Mouse (Mus musculus) limb, embryonic 13.5 days (tissue): Measurements from ENCODE around the gene Hes3. TPM values are rescaled to one million over a fixed set of nuclear protein-coding genes. Genes with fewer than 3 reads are reported as not detected.

Experiments
- ATAC-seq: fragments of 200-750 bp; cut with Nextera tagmentation; 2 replicates; pipeline ENCODE4 v1.8.0; 2017; ENCODE audit warnings: low read depth, moderate number of reproducible peaks, moderate TSS enrichment; ENCODE audit not compliant: low FRiP score
- H3K27ac ChIP-seq: fragments of 300-500 bp; sonication (generic); 2 replicates; pipeline ENCODE4 v1.5.1; 2015; ENCODE audit warnings: inconsistent platforms, mild to moderate bottlenecking, moderate library complexity
- H3K27me3 ChIP-seq: fragments of 300-500 bp; sonication (generic); 2 replicates; pipeline ENCODE4 v1.6.1; 2015; ENCODE audit warnings: mild to moderate bottlenecking, inconsistent platforms
- H3K36me3 ChIP-seq: fragments of 300-500 bp; sonication (generic); 2 replicates; pipeline ENCODE4 v1.6.1; 2015; ENCODE audit warnings: inconsistent platforms, mild to moderate bottlenecking, moderate library complexity
- H3K4me1 ChIP-seq: fragments of 300-500 bp; sonication (generic); 2 replicates; pipeline ENCODE4 v1.6.1; 2015; ENCODE audit warnings: inconsistent platforms
- H3K4me2 ChIP-seq: fragments of 300-500 bp; sonication (generic); replicated peaks from 2 replicates; pipeline ENCODE4 v1.6.1; 2015; ENCODE audit warnings: inconsistent platforms, mild to moderate bottlenecking, moderate library complexity
- H3K4me3 ChIP-seq: fragments of 300-500 bp; sonication (generic); 2 replicates; pipeline ENCODE4 v1.5.1; 2015; ENCODE audit warnings: moderate library complexity, mild to moderate bottlenecking, inconsistent platforms
- H3K9ac ChIP-seq: fragments of 300-500 bp; sonication (generic); 2 replicates; pipeline ENCODE4 v1.6.1; 2015; ENCODE audit warnings: mild to moderate bottlenecking, inconsistent platforms
- H3K9me3 ChIP-seq: fragments of 300-500 bp; sonication (generic); 2 replicates; pipeline ENCODE4 v1.6.1; 2016; ENCODE audit warnings: inconsistent platforms
- WGBS: fragments of 180-500 bp; shearing (Covaris S2); methylation state at CpG from one replicate; pipeline ENCODE4 v1.1.7; 2015; 5-methylcytosine and 5-hydroxymethylcytosine counted together
- polyA plus RNA-seq: library from polyadenylated mRNA; unstranded; fragments of >200 nt; fragmentation: Nextera tagmentation; extraction: Ambion mirVana; gene quantifications from 2 replicates; pipeline ENCODE4 v1.2.1, GENCODE M21; 2015

Hes3 gene
- polyA plus RNA-seq, 1 experiment from 2014 or later = not detected

DNA sequence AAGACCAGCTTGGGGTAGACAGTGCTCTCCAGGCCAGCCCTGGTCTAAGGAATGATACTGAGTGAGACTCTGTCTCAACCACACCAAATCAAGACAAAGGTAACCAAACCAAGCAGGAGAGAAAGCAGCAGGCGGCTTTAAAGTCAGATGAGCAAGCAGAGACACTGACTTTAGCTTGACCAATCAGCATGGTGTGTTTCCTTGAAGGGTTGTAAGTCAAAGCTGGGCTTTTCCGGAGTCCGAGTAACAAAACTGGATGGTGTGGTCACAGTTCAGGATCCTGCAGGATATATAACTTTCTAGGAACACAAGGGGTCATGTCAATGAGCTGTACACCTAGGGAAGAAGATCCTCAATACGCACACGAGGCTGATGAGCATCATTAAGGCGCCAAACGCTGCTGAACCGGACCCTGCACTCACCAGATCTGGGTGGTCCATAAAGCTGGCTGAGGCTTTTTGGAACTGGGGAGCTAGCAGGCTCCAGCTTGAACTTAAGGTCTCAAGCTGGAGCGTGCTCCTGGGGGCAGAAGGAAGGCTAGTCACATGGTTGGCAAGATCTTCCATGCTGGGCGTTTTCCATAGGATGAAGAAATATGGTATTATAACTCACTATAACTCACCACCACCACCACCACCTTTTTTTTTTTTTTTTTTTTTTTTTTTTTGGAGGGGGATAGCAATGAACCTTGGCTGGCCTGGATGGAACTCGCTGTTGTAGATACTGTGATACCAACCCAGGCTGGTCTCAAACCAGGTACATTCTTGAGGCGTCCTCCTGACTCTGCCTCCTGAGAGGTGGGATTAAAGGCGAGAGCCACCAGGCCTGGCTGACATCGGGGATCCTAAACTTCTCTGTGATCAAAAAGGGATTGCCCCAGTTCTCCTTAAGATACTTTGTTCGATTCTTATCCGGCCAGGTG lies 33.4 kb upstream of the Hes3 start:
- peaks cover 24% of the 10 kb centered on the region for H3K36me3 ChIP-seq
- H3K9ac ChIP-seq = peak overlapping the region; percentile 48; the same call in 1 of the 2 replicates
- H3K27ac ChIP-seq = no peak overlapping the region
- ATAC-seq = peak; percentile 34
- H3K4me3 ChIP-seq = peak overlapping the region; percentile 74
- H3K9me3 ChIP-seq = no peaks in the 10 kb centered on the region
- H3K4me1 ChIP-seq = peaks cover 16% of the 10 kb centered on the region
- H3K27me3 ChIP-seq = peaks cover 6% of the 10 kb centered on the region; the same call in 1 of the 2 replicates
- WGBS = 52% methylated on average over 16 of the region's 16 CpGs
- peak overlapping the region; percentile 93 for H3K4me2 ChIP-seq

DNA sequence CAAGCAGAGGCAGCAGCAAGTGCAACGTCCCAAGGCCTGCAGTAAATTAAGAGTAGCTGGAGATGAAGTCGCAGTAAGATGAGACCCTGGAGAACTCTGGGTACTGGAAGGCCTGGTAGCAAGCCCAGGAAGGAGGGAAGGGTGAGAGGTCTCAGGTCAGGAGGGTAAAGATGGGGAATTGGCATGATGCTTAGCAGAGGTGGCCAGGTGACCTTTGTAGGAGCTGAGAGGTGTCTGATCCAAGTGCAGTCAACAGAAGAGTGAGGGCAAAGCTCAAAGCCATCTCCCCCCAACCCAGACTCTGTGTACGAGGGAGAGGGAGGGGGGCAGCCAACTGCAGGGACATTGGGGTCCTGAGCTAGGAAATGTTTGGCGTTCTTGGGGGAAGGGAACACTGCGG lies 30.0 kb upstream of the Hes3 start:
- H3K27me3 ChIP-seq = peaks cover 37% of the 10 kb centered on the region
- WGBS = 43% methylated on average over 5 of the region's 5 CpGs

DNA sequence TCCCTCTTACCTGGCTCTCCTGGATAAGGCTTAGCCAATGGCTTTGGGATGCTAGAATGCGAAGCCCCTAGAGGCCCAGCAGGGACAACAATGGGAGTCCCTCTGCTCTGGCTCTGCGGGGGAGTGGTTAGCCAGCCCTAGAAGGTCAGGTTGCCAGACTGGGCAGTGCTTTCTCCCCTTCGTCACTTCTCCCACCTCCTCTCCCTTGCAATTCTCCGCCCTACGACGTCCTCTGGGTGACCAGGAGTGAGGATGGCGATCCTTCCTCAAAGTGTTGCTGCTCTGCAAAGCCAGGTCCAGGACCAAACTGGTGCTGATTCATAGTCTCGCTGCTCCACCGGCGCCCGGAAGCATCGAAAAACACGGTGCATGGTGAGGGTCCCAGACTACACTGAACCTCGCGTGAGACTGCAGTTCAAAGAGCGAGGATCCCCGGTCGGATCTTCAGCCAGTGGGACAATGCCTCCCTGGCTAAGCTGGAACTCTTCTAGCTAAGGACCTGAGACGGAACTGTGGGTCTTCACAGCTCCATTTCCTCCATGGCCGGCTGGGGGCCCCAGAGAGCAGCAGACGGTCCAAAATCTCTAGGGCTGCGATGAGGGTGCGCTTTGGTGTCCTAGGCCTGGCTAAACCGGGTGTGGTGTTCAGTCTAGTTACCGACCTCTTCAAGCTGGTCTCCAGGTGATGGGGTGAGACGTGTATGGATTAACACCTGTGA lies 27.2 kb upstream of the Hes3 start, which contains the start of gene Rnf207:
Rnf207 (minus strand) TSS at position 477 of the 718 bp plus-strand sequence.
- no peak within 1 kb of the TSS for H3K27ac ChIP-seq
- peak within 1 kb of the TSS; percentile 45 for H3K4me2 ChIP-seq
- peak within 1 kb of the TSS; percentile 35 for H3K9ac ChIP-seq
- peaks cover 17% of the 10 kb centered on the region for H3K4me1 ChIP-seq
- ATAC-seq = no peak
- no peaks in the 10 kb centered on the region for H3K9me3 ChIP-seq
- no peaks in the 10 kb centered on the region for H3K36me3 ChIP-seq
- peaks cover 65% of the 10 kb centered on the region for H3K27me3 ChIP-seq
- WGBS = 4% methylated on average over 26 of the region's 26 CpGs
- H3K4me3 ChIP-seq = peak within 1 kb of the TSS; percentile 12

More for the DNA sequence above, 30.0 kb upstream of the Hes3 start:
- no peak overlapping the region for H3K9ac ChIP-seq
- ATAC-seq = no peak
- no peaks in the 10 kb centered on the region for H3K9me3 ChIP-seq
- H3K4me3 ChIP-seq = no peak overlapping the region
- no peak overlapping the region for H3K4me2 ChIP-seq
- H3K27ac ChIP-seq = no peak overlapping the region
- no peaks in the 10 kb centered on the region for H3K36me3 ChIP-seq
- H3K4me1 ChIP-seq = peaks cover 7% of the 10 kb centered on the region; the same call in 1 of the 2 replicates

DNA sequence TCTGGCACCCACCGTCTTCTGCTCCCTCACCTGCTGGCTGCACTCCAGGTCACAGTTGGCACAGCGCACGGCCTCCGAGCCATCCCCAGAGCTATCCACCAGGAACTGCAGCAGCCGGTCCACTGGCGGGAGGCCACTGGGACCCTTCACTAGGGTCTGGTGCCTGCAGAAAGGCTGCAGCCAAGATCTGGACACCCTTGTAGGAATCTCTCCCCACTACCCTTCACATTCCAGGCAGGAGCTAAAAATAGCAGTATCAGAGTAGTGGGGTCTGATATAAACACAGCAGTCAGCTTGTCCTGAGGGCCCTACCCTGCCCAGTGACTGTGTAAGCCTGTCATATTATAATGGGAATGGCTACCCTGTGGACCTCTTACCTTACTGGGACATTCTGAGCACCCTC lies 26.2 kb upstream of the Hes3 start:
- Histone ChIP-seq H3K4me1 (peaks cover 28% of the 10 kb centered on the region), H3K36me3 (no peaks in the 10 kb centered on the region), H3K9ac (no peak overlapping the region), H3K9me3 (no peaks in the 10 kb centered on the region), H3K4me3 (no peak overlapping the region), H3K27ac (no peak overlapping the region), H3K27me3 (peaks cover 75% of the 10 kb centered on the region), H3K4me2 (no peak overlapping the region)
- WGBS = 80% methylated on average over 6 of the region's 6 CpGs
- ATAC-seq = no peak

DNA sequence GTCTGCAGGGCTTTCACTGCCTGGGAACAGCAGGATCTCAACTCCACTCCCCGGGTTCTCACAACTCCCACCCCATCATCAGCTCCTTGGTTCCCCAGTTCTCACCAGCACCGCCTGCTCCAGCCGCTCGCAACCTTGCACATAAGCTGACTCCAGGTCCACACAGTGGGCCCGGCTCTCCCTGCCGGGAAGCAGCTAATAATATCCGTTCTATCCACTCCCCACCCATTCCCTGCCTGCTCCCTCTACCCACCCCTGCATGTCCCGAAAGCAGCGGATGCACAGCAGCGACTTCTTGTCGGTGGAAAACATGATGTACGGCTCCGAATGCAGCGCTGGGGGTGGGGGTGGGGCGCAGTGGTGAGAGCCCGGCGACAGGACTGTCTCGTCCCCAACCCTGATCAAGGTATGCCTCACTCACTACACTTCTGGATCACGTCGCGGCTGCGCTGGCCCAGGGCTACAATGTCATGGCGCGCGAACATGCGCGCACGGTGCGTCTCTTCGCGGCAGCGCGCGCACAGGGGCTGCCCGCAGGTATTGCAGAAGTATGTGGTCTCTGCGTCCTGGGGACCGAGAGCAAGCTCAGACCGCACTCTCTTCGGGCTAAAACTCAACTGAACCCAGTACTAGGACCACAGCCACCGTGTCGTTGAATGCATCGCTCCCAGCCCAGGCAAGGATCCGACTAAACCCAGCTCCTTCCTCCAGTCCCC lies 24.2 kb upstream of the Hes3 start:
- Histone ChIP-seq H3K9me3 (no peaks in the 10 kb centered on the region), H3K4me2 (peak overlapping the region; percentile 61), H3K27ac (no peak overlapping the region), H3K4me1 (peaks cover 36% of the 10 kb centered on the region), H3K36me3 (no peaks in the 10 kb centered on the region), H3K27me3 (peaks cover 89% of the 10 kb centered on the region), H3K9ac (peak overlapping the region; percentile 32; the same call in 1 of the 2 replicates), H3K4me3 (peak overlapping the region; percentile 37)
- ATAC-seq = no peak
- WGBS = under 1% methylated on average over 43 of the region's 43 CpGs

DNA sequence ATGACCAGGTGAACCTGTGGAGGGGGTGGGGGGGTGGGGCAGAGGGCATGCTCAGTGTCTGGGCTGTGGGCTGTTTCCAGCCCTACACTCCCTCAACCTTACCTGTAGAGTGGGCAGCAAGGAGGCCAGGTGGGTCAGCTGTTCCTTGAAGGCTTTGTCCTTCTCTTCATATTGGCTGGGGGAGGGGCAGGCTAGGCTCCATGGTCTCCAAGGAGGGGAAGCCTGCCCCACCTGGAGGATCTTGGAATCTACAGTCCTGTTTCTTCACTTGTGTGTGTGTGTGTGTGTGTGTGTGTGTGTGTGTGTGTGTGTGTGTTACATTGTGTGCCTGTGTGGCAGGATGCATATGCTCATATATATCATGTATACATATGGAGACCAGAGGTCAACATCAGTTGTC lies 22.5 kb upstream of the Hes3 start:
- Histone ChIP-seq H3K27ac (no peak overlapping the region), H3K9me3 (no peaks in the 10 kb centered on the region), H3K4me3 (peak overlapping the region; percentile 41; the same call in 1 of the 2 replicates), H3K27me3 (peaks cover 95% of the 10 kb centered on the region), H3K4me1 (peaks cover 35% of the 10 kb centered on the region), H3K36me3 (peaks cover 2% of the 10 kb centered on the region), H3K9ac (no peak overlapping the region), H3K4me2 (peak overlapping the region; percentile 68; the same call in 1 of the 2 replicates)
- ATAC-seq = no peak

DNA sequence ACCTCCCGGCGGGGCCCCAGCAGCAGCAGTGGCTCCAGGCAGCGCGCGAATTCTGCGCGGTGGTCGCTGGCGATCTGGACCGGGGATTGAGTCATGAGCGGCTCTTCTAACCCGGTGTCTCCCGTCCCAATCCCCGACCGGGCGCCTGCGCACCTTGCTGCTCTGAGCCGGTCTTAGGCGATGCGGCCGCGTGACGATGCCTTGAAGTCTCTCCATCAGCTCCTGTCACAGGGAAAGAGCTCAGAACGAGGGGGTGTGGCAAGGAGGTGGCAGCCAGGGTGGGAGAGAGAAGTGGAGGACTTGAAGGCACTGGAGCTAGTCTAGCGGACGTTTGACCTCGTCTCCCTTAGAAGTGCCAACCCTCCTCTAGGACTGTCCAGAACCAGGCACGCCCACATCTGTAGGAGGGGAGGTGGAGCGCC lies 21.8 kb upstream of the Hes3 start:
- Histone ChIP-seq H3K27ac (no peak overlapping the region), H3K4me2 (peak overlapping the region; percentile 68), H3K9me3 (no peaks in the 10 kb centered on the region), H3K4me1 (peaks cover 30% of the 10 kb centered on the region), H3K27me3 (peaks cover 88% of the 10 kb centered on the region), H3K4me3 (peak overlapping the region; percentile 41), H3K9ac (peak overlapping the region; percentile 45), H3K36me3 (peaks cover 8% of the 10 kb centered on the region)
- 0 out of 2 replicates have a peak, but pooled peaks have one; percentile 13 for ATAC-seq
- WGBS = under 1% methylated on average over 29 of the region's 29 CpGs

DNA sequence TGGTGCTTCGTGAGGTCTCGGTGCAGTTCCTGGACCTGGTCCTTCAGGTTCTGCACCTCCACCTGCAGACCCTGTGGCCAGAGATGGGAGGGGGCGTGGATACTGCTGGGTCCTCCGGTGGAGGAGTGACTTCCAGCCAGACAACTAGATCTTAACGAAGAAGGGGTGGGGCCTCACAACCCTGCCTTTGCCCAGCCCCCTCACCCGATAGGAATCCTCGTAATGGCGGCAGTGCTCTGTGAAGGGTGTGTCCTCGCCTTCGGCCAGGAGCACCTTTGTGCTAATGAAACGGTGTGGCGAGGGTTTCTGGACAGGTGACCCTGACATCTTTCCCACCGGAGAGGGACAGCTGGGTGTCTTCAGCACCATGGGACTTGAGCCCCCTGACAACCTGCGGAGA lies 20.7 kb upstream of the Hes3 start:
- Histone ChIP-seq H3K27me3 (peaks cover 78% of the 10 kb centered on the region), H3K4me1 (peaks cover 30% of the 10 kb centered on the region), H3K27ac (no peak overlapping the region), H3K9ac (no peak overlapping the region), H3K4me2 (peak overlapping the region; percentile 68), H3K9me3 (no peaks in the 10 kb centered on the region), H3K36me3 (peaks cover 15% of the 10 kb centered on the region), H3K4me3 (peak overlapping the region; percentile 41)
- WGBS = 2% methylated on average over 14 of the region's 14 CpGs
- no peak for ATAC-seq

DNA sequence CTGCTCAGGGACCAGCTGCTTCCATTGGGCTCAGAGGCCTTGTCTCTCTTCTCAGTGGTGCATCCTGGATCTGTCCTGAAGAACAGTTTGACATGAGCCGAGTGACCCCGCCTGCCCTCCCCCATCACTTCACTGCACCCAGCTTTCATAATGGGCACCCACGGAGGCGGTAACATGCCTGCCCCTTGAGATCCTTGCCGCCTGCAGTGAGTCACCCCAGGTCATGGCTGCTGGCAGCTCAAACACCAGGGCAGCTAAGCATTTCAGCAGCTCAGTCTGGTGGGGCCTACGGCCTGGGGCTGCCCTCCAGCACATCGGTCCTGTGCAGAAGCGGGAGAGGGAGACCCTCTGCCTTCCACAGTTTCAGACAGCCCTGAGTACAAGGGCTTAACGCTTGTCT lies 16.1 kb upstream of the Hes3 start:
- Histone ChIP-seq H3K9me3 (no peaks in the 10 kb centered on the region), H3K4me2 (no peak overlapping the region), H3K27me3 (peaks cover 31% of the 10 kb centered on the region), H3K36me3 (peaks cover 56% of the 10 kb centered on the region), H3K4me3 (no peak overlapping the region), H3K27ac (no peak overlapping the region), H3K9ac (no peak overlapping the region), H3K4me1 (peaks cover 7% of the 10 kb centered on the region; the same call in 1 of the 2 replicates)
- 79% methylated on average over 9 of the region's 9 CpGs for WGBS
- no peak for ATAC-seq

DNA sequence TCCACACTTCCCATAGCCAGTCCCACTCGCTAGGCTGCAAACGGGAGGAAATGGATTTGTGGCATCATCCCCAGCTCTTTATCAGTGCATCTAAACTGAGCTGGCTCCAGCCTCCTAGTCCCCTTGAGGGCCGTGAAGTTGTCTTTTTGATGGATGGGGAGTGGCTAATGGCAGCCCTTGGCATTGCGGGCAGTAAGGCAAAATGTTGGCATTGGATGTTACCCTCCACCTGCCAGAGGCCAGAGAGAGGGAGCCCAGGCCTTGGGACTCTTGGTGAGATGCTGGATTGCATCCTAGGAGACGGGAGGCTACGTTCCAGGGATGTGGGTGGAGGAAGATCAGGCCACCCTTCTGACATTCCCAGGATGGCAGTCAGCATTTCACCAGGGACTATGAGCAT lies 14.5 kb upstream of the Hes3 start:
- H3K4me2 ChIP-seq = no peak overlapping the region
- H3K27me3 ChIP-seq = peaks cover 16% of the 10 kb centered on the region
- peaks cover 72% of the 10 kb centered on the region for H3K36me3 ChIP-seq
- H3K4me1 ChIP-seq = no peaks in the 10 kb centered on the region
- H3K9me3 ChIP-seq = no peaks in the 10 kb centered on the region
- ATAC-seq = no peak
- H3K4me3 ChIP-seq = no peak overlapping the region
- H3K9ac ChIP-seq = peak overlapping the region; percentile 13; the same call in 1 of the 2 replicates
- 70% methylated on average over 6 of the region's 6 CpGs for WGBS
- H3K27ac ChIP-seq = no peak overlapping the region

DNA sequence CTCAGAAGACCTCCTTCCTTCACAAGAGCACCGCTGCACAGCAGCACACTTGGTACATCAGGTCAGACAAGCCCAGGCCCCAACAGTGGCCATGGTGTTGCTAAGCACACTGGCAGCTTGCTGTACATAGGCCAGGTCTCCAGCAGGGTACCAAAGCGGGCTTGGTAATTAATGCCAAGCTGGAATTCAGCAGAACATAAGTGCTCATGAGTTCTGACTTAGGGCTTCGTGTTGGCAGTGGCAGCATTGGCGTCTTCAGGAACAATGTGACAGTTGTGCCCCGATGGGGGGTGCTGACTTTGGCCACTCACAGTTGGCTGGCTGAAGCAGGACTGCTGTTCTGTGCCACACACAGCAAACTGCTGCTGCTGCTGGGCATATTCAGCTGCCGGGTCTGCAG lies 13.2 kb upstream of the Hes3 start:
- ATAC-seq = no peak
- no peak overlapping the region for H3K9ac ChIP-seq
- H3K4me3 ChIP-seq = no peak overlapping the region
- no peak overlapping the region for H3K4me2 ChIP-seq
- H3K4me1 ChIP-seq = no peaks in the 10 kb centered on the region
- no peak overlapping the region for H3K27ac ChIP-seq
- H3K27me3 ChIP-seq = peaks cover 3% of the 10 kb centered on the region; the same call in 1 of the 2 replicates
- 92% methylated on average over 6 of the region's 6 CpGs for WGBS
- no peaks in the 10 kb centered on the region for H3K9me3 ChIP-seq
- peaks cover 85% of the 10 kb centered on the region for H3K36me3 ChIP-seq
